Mouse (Mus musculus): ENCODE results near the gene Pax5.
A peak's percentile ranks its signal among the peaks of the same experiment; 100 is the strongest.

Gene Pax5

DNA sequence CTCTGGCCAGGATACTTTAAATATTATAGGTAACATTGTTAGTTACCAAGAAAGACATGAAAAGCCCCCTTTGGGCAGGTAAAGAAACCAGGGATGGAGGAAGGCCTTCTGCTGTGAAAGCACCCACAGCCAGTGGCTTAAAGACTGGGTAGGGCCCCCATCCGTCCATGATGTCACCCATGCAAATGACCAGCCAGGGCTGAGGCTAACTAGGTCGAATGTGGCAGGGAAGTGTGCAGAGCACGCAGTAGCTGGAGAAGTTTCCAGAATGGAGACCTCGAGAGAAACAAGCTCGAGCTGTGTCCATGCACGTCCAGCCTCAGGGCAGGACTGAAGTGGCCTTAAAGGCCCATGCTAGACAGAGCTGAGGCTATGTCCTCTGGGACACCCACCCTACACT lies 42.9 kb downstream of the Pax5 start:
- DNase-seq (ENCODE audit: low spot score in 2 of 2), result no peak

GRCm38 (mm10) chr4:44664767-44665056 lies 45.6 kb downstream of the Pax5 start:
- DNase-seq (ENCODE audit: low spot score in 2 of 2), result no peak

- DNase-seq (ENCODE audit: low spot score in 2 of 2), result peak in 1 of 2 experiments; percentile 8
Measured at GRCm38 (mm10) chr4:44664004-44664766, 46.1 kb downstream of the Pax5 start.

- no peak for DNase-seq (ENCODE audit: low spot score in 2 of 2)
Measured at GRCm38 (mm10) chr4:44663489-44663888, 46.8 kb downstream of the Pax5 start.

DNA sequence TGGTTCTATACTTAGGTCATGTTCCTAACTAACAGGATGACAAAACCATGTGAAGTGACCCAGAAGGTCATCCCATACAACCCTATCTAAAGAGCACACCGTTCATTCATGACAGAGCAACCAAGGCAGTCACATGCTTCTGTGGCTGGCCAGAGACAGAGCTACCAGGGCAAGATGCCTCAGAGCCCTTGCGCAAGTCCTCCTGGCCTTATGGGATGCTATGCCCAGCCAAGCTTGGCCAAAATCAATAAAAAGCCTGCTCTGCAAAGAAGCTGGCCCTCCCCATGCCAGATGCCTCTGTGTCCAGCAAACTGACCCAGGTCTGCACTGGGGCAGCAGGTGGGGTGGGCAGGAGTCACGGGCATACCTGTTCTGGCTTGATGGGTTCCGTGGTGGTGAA lies 65.1 kb downstream of the Pax5 start:
- DNase-seq (ENCODE audit: low spot score in 2 of 2), result no peak

DNA sequence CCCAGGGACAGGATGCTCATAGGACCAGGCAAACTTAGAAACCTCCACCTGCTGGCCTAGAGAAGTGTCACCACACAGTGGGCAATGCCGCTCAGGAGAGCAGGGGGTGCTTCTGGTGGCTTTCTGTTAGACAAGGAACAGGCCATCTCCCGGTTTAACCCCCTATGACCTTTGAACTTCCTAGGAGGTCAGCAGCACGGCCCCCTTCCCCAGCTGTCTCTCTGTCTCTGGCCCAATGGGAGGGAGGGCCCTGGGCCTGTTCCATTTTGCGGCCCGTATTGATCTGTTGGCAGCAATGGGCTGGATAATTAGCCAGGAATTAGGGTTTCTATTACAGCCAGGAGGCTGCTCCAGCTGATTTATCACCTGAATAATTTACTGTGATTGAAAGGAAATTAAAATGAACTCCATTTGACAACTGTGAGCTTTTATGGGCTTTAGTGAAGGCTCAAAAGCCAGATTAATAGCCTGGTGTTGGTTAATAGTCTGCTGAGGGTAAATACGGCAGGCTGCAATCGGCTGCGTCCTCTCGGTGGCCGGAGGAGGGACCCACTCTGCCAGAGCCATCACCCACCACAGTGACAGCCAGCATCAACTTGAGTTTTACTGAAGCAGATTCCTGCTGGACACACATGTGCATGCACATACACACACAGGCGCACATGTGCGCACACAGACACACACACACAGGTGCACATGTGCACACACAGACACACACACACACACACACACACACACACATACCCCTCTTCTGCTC lies 68.3 kb downstream of the Pax5 start:
- no peak for DNase-seq (ENCODE audit: low spot score in 2 of 2)

GRCm38 (mm10) chr4:44635618-44636017 lies 74.7 kb downstream of the Pax5 start:
- no peak for DNase-seq (ENCODE audit: low spot score in 2 of 2)

GRCm38 (mm10) chr4:44633694-44634524 lies 76.4 kb downstream of the Pax5 start:
- no peak for DNase-seq (ENCODE audit: low spot score in 2 of 2)

DNA sequence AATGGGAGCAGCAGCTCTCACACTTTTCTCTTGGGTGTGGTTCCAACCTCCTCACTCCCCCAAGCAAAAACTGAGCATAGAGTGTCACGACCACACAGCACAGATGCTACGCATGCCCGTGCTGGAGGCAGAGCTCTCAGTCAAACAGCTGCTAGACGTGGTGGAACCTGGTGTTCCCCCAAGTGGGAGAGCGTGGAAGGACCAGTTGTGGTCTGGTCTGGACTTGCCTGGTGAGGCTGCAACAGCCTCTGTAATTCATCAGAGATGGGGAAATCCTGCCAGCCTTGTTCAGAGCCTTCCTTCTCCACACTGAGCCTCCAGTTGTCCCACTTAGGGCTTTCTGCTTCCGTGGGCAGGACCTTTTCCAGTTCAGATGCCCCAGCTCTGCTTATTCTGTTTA lies 80.2 kb downstream of the Pax5 start:
- no peak for DNase-seq (ENCODE audit: low spot score in 2 of 2)

- DNase-seq (ENCODE audit: low spot score in 2 of 2), result no peak
Measured at GRCm38 (mm10) chr4:44627890-44628289, 82.4 kb downstream of the Pax5 start.

DNA sequence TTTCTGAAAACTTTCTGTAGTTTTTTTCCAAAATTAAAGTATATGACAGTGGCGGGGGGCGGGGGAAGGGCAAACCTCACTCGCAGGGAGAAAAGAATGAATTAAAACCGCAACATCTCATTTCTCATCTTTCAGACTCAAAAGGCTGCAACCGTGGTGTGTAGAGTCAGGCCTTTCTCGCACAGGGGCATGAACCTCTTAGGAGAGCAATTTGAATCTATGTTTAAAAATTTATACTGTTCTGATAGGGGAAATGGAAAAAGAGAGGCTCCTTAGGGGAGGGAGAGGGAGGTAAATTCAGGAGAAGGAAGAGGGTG lies 85.2 kb downstream of the Pax5 start:
- no peak for DNase-seq (ENCODE audit: low spot score in 2 of 2)

DNA sequence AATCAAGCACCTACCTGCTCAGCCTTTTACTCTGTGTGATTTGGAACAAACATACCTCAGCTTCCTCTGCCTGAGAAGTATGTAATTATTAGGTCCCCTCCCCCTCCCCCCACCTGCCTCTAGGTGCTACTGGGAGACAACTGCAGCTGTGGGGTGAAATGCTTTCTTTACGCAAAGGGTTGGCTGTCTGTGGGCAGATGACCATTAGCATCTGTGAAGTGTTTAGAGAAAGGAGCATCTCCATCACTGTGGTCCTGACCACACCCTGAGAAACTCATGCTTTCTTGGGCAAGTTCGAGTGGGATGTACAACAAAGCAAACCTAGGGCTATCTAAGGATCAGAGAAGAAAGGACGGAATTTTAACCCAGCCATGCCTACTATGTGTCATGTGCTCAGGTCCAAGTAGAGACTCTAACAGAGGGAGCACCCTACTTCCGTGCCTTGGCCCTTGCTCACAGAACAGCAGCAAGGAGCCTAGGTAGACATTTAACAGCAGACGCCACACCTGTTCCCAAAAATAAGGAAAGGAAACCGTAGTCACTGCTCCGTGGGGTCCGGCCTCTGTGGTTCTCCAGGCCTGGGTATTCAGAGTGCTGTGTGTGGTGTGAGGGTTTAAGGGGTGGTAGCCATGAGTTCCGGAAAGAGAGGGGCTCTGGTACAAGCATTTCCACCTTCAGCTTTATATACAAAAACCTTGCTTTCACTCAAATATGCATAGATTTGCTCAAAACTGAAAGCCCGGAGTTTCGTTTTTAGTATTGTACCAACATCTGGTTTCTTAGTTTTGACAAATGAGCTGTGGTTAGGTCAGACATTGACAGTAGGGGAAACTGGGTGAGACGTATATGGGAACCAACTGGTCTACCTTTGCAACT lies 85.8 kb downstream of the Pax5 start:
- DNase-seq (ENCODE audit: low spot score in 2 of 2), result no peak

GRCm38 (mm10) chr4:44623435-44623727 lies 86.9 kb downstream of the Pax5 start:
- no peak for DNase-seq (ENCODE audit: low spot score in 2 of 2)

- no peak for DNase-seq (ENCODE audit: low spot score in 2 of 2)
Measured at GRCm38 (mm10) chr4:44622682-44623434, 87.4 kb downstream of the Pax5 start.

DNA sequence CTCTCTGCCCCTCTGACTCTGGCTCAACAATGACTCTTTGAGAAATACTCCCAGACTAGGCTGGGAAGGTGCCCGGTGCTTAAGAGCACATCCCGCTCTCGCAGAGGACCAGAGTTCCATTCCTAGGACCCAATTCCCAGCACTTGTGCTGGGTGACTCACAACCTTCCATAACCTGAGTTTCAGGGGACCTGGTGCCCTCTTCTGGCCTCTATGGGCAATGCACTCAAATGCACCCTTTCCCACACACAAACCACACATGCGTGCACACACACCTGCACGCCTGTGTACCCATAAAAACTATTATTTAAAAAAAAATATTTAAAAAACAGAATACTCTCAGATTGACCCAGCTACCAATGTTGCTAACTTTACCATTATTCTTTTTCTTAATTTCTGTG lies 90.0 kb downstream of the Pax5 start:
- no peak for DNase-seq (ENCODE audit: low spot score in 2 of 2)

GRCm38 (mm10) chr4:44614066-44614667 lies 96.1 kb downstream of the Pax5 start:
- no peak for DNase-seq (ENCODE audit: low spot score in 2 of 2)

- DNase-seq (ENCODE audit: low spot score in 2 of 2), result no peak
Measured at GRCm38 (mm10) chr4:44612392-44612791, 97.9 kb downstream of the Pax5 start.

GRCm38 (mm10) chr4:44605453-44605852 lies 104.8 kb downstream of the Pax5 start:
- no peak for DNase-seq (ENCODE audit: low spot score in 2 of 2)

- DNase-seq (ENCODE audit: low spot score in 2 of 2), result no peak
Measured at GRCm38 (mm10) chr4:44602257-44602801, 108.0 kb downstream of the Pax5 start.

GRCm38 (mm10) chr4:44601370-44601769 lies 108.9 kb downstream of the Pax5 start:
- DNase-seq (ENCODE audit: low spot score in 2 of 2), result no peak

GRCm38 (mm10) chr4:44600875-44601274 lies 109.4 kb downstream of the Pax5 start:
- no peak for DNase-seq (ENCODE audit: low spot score in 2 of 2)
